Mouse (Mus musculus) ES-Bruce4 (cell line): ENCODE measurements around the gene Psmb9.

Experiments used
- CTCF ChIP-seq: IDR thresholded peaks from one replicate; pipeline ENCODE4 v1.8.1; 2011; ENCODE audit warnings: low read depth, low read length
- POLR2A ChIP-seq: IDR thresholded peaks from one replicate; pipeline ENCODE4 v1.8.1; 2011; ENCODE audit warnings: low read length; ENCODE audit not compliant: insufficient read depth

- TF ChIP-seq POLR2A: no peak
- peak; percentile 67 for TF ChIP-seq CTCF
These were observed 22.1 kb upstream of the Psmb9 start for GRCm38 (mm10) chr17:34209680-34210079.
